Mouse (Mus musculus) thymus, postnatal 10 days (tissue): ENCODE measurements around the gene Trib3.
"Not testable (repeated sequence)": the region's sequence is repeated elsewhere in the genome, so short reads cannot be mapped to it uniquely, and the experiment has no call there.

ENCODE experiments used
- DNase-seq, 2 experiments: peaks; one replicate each; pipeline ENCODE4 v3.0.0; 2021; ENCODE audit warnings: low spot score in 2 of 2

The Trib3 gene

DNA sequence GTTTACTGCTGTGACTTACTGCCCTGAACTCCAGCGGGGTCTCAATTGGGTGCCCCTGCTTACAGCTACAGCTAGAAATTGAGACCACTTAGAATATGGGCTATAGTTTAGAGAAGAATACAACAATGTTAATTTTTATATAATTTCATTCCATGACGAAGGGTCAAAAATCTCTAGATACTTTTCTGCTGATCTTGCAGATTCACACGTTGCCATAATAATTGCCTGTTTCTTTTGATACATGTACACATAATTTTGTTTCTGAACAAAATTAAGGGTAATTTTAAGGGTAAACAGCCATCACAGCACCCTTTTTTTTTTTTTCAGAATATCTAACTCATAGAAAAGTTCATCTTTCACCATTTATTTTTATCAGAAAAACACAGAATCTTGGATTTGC is 36.6 kb downstream of the Trib3 start:
- no peak for DNase-seq

DNA sequence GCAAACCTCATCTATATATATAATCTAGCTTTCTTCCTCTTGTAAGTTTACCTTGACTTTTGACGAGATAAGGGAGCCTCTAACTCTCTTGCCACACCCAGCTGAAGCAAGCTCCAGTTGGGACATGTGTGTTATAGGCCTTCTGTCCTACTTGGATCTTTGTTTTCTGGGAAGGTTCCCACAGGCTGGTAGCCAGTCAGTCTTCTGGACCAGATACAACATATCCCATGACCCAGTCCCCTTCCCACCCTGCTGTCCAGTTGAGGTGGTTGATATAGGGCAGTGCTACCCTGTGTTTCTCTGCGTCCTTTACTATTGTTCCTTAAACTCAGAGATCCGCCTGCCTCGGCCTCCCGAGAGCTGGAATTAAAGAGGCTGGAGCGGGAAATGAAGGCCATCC is 38.4 kb downstream of the Trib3 start:
- no peak for DNase-seq

GRCm38 (mm10) chr2:152303781-152304180 is 40.1 kb downstream of the Trib3 start:
- DNase-seq, result no peak

DNA sequence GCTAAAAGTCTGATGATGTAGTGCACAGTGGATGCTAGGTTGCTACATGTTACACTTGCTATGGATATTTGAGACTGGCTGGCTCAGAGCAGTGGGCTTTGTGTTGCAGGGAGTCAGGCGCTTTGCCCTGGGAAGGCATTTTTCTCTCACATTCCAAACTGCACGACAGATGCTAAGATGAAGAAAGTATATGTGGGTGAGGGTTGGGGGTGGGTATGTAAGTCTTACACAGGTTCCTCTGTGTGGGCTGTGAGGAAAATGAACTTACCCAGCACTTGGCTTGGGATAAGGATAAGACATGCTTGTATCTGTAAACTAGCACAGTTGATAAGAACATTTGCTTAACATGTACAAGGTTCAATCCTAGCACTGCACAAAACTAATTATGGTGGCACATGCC is 41.0 kb downstream of the Trib3 start:
- no peak for DNase-seq

DNA sequence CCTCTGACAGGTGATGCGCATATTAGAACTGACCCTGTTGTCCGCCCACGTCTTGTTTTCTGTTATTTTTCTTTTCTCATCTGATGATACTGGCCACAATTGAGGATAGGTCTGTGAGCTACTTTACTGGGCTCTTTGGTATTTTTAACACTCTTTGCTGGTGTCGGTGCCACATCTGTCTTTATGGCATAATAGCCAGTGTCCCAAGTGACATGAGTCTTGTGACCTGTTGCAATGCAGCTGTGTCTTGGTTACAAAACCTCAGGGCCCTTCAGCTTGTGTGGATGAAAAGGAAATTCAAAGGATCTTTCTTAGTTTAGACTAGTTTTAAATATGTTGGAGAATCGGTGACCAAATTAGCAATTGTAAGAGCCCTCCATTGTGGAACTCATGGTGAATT is 49.3 kb downstream of the Trib3 start:
- DNase-seq, result no peak

DNA sequence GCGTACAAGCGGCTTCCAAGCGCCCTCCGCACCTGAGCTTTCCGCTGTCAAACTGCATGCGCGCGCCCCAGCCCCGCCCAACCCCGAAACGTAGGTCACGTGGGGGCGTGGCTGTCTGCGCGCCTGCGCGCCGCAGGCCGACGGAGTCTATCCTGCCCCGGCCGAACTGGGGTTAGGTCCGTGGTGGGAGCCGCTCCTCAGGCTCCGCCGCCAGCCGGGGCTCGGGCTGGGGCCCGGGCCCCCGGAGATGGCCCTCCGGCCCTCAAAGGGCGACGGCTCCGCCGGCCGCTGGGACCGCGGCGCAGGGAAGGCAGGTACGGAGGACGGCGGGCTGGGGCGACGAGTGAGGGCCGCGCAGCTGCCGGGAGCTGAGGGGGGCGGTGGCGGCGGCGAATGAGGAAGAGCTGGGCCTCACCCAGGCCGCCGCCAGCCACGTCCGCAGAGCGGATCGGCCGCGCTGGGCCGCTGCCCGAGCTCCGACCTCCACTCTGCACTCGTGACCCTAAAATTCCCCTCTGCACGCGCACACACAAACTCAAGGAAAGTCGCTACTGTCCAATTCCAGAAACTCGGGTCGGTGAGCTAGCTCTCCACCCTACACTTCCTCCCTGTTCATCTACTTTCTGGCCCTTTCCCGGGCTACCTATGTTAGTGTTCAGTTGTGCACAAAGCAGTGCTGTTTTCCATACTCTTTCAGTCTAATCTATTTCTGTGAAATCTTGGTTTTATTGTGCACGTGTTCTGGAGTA is 49.9 kb downstream of the Trib3 start, which contains the start of gene Tbc1d20:
TSS of gene Tbc1d20 (plus strand) at position 102 of the 749 bp plus-strand sequence.
- DNase-seq, result peak; percentile 83 to 91

GRCm38 (mm10) chr2:152293179-152293726 is 50.6 kb downstream of the Trib3 start:
- DNase-seq, result peak in 1 of 2 experiments; percentile 7

- DNase-seq, result no peak
Observed at GRCm38 (mm10) chr2:152292475-152292874, 51.4 kb downstream of the Trib3 start.

DNA sequence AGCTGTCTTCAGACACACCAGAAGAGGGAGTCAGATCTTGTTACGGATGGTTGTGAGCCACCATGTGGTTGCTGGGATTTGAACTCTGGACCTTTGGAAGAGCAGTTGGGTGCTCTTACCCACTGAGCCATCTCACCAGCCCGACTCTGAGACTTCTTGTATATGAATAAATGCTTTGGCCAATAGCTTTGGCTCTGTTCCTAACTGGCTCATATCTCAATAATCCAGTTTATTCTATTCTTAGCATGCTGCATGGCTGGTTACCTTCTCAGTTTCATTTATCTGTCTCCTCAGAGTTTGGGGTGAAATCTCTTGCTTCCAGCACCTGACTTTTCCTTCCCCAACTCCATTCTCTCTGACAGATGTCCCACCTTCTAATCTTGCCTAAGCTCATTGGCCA is 54.2 kb downstream of the Trib3 start:
- DNase-seq, result not testable (repeated sequence)

- DNase-seq, result no peak
Observed at GRCm38 (mm10) chr2:152288046-152288445, 55.8 kb downstream of the Trib3 start.

DNA sequence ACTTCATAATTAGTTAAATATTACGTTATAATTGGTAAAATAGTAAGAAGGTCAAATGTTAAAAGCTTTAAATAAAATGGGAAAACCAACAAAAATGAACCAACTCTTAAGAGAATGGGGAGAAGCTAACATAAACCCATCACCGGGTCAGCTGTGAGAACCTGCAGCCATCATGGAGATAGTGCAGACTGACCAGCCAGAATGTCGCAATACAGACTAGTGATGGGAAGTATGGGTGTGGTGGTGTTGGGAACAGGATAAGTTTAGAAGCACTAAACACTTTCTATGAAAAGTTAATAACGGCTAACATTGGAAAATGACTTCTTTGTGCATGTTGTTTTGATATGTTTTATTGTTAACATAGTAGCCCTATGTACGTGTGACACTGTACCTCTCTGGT is 56.3 kb downstream of the Trib3 start:
- no peak for DNase-seq
